Mouse (Mus musculus): ENCODE results near the gene Sik3.

- no peak for TF ChIP-seq CTCF (IDR thresholded peaks at IDR 0.05)
- TF ChIP-seq POLR2A (IDR thresholded peaks at IDR 0.05; ENCODE audit: insufficient read depth, low read depth, low read length), result no peak
- no peak for TF ChIP-seq EP300 (IDR thresholded peaks at IDR 0.05; ENCODE audit: insufficient read depth, low read depth, low read length)
Observed at GRCm38 (mm10) chr9:46156711-46157110, 144.1 kb downstream of the Sik3 start.
